Mouse (Mus musculus) frontal cortex, adult (tissue): Measurements from ENCODE around the gene Itpr3.

ENCODE experiments used
- ATAC-seq: cut with Nextera tagmentation; 2 replicates; pipeline ENCODE4 v1.9.2; 2017; ENCODE audit warnings: mild to moderate bottlenecking, moderate library complexity, mixed read lengths; ENCODE audit not compliant: low TSS enrichment

The Itpr3 gene

DNA sequence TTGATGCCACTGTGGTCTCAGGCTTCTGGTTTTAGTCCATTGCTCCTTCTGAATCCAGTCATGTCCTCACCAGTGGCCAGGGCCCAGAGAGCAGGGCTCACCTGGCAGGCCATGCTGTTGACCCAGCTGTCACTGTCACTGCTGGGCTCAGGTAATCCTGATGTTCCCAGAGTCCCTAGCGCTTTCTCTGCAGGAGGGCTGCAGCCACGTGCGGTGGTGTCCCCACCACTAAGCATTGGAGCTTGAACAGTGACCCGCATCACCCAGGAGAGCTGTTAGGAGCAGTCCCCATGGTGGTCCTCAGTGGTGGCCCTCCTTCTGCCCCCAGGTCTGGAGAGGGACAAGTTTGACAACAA, 62.4 kb downstream of the Itpr3 start:
- no peak for ATAC-seq

DNA sequence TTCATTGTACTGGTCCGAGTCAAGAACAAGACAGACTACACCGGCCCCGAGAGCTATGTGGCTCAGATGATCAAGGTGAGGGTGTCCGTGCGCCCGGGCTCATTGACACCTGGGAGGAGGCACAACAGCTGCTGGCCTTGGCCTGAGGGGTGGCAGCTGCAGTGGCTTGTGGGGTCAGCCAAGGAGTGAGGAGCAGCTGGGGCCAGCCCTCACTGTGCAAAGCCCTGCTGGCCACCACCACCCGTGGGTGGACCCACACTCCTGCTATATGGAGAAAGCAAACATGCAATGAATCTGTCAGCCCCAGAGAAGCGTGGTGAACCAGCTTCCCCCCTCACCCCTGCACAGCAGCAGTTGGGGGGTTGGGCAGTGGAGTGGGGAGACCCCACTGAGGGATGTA, 62.9 kb downstream of the Itpr3 start:
- no peak for ATAC-seq

DNA sequence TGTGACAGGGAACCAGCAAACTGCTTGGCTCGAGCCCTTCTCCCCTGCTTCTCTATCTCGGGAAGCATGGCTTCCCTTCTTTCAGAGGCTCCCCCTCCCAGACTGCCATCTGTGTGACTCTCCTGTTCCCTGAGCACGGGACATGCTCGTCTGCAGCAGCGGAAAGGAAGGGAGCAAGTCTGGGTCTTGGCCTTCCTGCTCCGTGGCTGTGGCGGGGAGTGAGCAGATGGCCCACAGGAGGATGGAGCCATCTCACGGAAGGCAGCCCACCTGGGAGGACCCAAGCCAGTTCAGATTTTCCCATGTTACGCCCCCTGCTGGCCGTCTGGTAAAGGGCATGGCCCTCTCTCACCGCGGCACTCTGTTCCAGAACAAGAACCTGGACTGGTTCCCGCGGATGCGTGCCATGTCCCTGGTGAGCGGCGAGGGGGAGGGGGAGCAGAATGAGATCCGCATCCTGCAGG, 63.5 kb downstream of the Itpr3 start:
- peak; percentile 36; the same call in 1 of the 2 replicates for ATAC-seq

DNA sequence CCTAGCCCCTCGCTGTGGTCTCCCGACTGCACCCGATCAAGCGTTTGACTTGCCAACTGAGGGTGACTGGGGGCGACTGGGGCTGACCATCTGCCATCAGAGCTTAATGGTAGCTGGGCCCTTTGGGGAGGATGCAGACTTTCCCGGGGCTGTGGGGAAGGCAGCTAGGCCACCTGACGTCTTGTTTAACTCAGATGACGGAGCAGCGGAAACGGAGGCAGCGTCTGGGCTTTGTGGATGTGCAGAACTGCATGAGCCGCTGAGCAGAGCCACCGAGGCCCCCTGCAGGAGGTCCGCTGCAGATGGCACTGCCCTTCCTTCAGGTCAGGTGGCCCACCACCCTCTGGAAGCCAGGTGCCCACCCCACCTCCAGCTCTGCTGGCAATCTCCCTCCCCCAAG, 64.2 kb downstream of the Itpr3 start:
- ATAC-seq = no peak

DNA sequence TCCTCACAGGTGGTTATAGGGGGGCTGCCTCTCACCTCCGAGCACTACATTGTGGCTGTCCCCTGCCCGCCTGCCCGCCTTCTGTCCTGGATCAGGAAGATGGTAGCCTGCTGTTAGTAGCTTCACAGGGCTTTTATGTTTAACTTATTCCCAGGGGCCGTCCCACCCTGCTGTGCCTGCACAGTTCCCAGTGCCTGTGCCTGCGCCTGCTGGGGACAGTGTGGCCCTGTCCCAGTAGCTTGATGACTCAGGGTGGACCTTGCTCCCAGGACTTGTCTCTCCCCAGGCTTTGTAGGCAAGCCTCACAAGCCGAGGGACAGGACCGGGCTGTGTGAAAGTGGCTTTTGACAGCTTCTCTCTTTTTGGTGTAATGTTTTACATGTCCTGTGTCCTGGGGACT, 64.7 kb downstream of the Itpr3 start:
- ATAC-seq = no peak

DNA sequence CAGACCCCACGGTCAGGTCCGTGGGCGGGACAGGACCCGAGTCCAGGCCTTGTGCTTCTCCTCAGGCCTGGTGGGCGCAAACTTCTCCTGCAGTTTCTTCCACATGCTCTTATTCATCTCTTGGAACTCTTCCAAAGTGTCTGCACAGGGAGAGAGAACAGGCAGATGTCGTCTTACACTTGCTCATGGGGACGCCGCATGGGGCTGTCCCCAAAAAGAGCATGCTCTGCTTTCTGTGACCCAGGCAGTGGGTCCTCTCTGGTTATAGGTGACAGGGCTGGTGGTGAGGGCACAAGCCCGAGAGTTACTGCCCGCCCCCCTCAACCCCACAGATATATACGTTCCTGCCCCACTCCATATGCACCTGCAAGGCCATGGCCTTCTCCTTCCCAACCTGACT, 65.6 kb downstream of the Itpr3 start:
- no peak for ATAC-seq

DNA sequence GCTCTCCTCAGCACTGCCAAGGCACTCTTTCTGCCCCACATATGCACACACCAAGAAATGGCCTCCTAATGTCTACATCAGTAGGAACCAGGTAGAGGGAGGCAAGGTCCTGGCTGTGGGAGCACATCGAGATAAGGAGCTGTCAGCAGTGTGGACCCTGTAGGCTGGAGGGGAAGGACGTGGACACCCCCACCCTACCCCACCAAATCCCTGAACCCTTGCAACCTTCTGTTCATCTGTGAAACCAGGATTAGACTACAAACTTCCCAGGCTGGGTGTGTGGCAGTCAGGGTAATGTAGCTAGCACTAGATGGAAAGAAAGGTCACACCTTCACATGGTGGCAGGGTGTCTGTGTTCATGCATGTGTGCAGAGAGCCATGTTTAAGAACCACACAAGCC, 66.0 kb downstream of the Itpr3 start:
- no peak for ATAC-seq

DNA sequence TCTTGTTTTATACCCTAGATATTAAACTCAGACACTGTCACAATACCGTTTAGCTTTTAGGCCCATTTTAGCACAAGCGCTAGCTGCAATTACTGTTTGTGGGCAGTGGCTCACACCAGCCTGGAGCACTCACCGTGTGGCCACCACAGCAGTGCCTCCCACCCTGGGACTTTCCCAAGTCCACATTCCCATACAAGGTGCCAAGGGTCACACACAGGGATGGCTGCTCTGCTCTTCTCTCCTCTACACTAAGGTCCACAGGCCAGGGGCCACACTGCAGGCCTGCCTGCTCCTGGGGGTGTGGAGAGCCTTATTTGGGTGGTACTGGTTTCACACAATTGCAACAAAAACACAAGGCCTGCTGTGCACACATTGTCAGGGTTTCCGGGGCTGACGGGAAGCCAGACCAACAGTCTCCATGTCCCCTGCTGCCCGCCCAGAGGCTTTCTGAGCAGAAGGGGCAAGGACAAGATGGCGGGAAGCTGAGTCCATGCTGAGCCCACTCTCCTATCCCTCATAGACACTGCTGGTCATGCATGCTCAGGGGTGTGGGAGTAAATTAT, 66.8 kb downstream of the Itpr3 start:
- ATAC-seq = no peak

DNA sequence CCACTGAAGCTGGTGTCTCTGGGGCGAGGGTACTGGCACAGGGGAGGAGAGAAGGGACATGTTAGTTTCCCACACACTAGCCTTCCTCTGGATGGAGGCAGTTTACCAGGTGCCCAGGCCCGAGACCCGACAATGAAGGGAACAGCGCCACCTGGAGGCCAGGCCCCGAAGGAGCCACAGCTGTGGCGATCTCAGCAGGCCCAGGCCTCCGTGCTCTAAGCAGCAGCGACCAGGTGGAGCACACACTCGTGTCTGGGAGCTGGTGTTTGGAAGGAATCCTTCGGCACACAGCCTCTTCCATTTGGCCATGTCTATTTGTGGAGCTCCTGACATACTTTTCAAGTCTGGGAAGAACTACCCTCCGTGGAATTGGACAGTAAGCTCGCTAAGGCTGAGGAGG, 68.1 kb downstream of the Itpr3 start:
- peak; percentile 72 for ATAC-seq

DNA sequence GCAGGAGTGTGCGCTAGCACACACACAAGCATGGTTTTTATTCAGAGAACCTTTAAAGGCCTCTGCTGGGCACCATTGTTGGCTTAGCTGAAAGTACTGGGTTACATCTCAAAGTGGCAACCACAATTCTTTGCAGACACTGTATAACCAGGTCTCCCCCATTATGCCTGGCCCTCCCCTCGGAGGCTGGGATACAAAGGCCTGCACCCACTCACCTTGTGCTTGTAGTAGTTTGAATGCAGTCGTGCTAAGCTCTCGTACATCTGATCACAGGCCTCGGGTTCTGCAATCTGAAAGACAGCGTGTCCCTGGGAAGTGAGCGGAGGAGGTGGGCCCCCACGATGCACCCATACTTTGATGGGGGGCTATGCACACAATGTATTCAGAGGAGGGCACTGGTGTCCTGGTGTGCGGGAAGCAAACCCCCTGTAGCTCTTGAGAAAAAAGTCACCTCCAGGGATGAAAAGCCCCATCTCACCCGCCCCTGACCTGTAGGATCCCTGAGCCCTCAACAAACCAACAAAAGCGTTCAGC, 68.6 kb downstream of the Itpr3 start:
- no peak for ATAC-seq

DNA sequence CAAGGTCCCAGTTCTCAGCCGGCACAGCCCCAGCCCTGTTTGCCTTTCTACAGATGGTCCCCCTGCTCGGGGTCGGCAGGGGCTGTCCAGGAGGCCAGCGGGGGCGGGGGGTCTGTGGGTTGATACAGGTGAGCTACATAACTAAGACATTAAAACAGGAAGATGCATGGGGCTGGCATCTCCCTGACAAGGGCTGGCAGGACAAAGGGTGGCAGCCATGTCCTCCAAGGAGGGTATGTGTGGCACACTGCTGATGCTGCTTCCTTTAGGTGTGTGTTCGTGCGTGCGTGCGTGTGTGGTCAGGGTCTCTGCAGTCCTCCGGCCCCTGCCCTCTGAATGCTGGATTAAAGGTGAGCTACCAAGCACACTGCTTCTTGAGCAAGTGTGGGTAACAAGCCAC, 69.9 kb downstream of the Itpr3 start:
- no peak for ATAC-seq

DNA sequence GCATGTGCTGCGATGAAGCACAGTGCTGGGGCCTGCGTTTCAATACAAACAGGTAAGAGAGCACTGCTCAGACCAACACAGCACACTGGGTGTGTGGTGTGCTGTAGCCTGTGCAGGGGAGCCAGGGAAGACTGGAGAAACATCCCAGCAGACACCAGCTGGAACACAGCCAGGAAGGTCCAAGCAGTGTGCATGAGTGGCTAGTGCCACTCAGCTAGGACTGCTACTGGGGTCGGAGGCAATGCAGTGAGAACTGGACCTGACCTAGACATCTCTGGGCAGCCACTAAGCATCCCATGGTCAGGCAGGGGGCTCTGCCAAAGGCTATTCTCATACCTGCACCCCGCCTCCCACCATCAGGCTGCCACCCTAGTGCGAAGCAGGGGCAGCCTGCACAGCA, 71.1 kb downstream of the Itpr3 start:
- no peak for ATAC-seq

DNA sequence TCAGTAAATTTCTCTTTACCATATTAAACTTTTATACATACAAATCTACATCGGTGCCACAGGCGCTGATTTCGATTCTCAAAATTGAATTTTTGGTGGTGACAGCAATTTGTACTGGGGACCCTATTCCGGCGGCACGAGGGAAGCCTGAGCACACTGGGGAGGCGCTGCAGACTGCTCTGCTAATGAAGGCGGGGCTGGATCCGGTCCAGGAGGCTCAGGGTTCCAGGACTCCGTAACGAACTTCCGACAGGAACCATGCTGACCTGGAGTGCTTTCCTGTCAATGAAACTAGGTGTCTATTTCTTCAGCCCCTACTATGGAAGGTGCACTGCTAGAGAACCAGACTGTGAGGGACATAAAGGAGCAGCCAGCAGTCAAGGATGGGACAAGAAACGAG, 72.2 kb downstream of the Itpr3 start:
- ATAC-seq = no peak

DNA sequence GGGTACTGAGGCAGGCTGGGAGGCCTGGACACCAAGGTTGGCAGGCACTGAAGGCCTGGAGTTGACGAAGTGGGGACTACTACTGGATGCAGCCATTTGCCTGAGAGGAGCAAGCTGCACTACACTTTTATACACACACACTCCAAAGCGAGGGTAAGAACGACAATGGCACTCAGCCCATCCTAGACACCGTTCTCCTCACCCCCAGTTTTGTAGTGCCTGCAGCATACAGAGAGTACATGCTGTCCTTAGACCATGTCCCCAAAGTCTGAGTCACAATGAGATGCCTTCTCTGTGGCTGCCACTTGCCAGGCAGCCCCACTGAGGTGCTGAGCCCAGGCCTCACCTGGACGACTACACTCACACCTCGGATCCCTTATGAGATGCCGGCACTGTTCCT, 72.7 kb downstream of the Itpr3 start:
- ATAC-seq = peak; percentile 2; the same call in 1 of the 2 replicates

DNA sequence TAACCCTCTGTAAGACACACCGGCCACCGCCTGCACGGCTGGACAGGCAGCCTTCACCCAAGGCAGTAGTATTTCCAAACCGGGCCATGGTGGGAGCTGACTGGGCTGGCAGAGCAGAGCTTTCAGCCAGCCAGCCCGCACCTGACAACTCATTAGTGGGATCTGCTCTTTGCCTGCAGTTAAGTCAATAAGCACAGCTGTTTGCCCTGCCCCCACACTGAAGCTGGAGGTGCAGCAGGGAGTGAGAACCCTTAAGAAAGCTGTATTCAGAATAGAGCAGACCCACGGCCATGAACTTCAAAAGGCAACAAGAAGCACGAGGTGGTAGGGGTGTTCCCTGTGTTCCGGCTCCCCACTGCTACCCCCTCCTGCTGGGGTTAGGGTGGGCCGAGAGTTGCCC, 73.1 kb downstream of the Itpr3 start:
- no peak for ATAC-seq

DNA sequence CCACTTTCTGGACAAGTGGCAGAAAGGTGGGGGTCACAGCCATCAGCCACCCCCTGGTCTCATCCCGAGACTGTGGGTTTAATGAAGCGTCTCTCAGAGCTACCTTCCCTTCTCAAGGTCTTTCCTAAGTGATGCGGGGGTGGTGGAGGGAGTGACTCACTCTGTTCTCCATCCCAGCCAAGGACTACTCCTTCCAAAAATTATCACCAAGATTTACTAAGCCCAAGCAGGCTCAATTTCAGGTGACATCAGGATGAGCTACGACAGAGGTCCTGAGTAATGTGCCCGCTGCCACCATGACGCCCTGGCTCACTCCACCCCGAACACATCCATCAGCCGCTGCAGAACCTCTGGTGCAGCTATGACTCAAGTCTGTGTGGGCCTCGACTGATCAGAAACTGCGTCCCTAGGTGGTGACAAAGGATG, 74.1 kb downstream of the Itpr3 start:
- peak; percentile 36; the same call in 1 of the 2 replicates for ATAC-seq

DNA sequence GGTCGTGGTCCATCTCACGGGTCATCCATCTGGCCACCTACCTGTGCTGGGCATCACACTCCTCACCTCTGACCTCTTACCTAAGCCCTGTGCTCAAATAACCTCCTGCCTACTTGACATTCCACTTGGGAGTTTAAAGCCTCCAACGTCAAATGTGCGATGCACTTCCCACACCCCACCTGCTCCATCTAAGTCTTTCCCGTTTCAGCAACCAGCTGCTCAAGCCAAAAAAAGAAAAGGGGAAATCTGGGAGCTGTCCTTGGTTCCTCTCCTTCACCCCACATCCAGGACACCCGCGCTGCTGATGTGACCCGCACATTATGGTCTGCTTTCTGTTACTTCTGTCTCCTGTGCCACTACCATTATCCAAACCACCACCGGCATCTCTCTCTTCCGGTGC, 75.1 kb downstream of the Itpr3 start:
- ATAC-seq = peak; percentile 2; the same call in 1 of the 2 replicates

DNA sequence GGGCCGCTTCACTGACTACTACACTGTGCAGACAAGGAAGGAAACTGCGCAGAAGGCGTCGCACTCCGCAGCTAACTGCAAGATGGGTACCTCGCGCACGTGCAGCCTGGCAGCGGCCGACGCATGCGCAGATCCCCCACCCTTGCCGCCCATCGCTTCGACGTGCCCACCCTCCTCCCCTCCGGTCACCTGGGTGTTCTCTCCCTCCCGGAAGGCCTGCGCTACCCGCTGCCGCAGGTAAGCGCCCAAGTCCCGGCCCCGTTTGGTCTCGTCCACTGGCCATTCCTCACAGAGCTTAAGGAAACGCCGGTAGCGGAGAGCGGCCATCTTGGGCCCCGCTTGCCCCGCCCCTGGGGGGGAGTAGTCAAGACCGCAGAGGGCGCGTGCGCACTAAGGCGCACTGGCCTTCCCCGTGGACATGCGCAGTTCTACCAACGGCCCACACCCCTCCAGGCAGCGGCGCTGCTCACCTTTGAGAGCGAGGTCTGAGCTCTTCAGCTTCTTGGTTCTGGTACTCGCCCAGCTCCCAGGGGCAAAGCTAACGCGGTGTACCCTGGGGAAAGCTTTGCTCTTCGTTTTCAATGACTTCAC, 76.5 kb downstream of the Itpr3 start, which contains the start of gene Uqcc2:
Gene Uqcc2, minus strand, starts transcription at position 366 of the 591 bp plus-strand sequence.
- peak; percentile 72 for ATAC-seq

DNA sequence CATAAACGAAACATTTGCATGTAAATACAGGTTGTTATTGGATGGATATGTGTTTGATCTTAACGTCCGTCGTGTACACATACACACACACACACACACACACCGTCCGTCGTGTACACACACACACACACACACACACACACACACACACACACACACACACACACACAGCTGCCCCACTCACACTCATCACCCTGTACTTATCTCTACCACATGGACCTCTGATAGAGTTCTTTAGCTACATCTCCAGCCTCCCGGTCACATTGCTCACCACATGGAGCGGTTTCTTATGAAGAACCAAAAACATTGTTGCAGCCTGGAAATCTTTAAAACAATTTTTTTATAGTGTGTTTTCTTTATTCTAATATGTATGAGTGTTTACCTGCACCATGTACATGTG, 77.1 kb downstream of the Itpr3 start:
- ATAC-seq = no peak

DNA sequence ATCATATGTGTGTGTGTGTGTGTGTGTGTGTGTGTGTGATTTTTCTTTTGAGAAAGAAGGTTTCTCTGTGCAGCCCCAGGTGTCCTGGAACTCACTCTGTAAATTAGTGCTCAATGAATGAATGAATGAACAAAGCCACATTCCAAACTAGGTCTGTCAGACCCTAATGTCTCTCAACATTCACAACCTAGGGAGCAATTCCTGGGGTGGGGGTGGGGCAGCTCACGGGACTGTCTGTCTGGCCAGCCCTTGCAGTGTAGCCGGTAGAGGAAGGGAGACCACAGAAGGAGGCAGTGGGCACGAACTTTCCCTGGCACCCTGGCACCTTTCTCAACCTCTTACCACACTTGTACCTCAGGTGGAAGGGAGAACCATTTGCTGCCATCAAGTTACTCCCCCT, 77.6 kb downstream of the Itpr3 start:
- ATAC-seq = no peak

DNA sequence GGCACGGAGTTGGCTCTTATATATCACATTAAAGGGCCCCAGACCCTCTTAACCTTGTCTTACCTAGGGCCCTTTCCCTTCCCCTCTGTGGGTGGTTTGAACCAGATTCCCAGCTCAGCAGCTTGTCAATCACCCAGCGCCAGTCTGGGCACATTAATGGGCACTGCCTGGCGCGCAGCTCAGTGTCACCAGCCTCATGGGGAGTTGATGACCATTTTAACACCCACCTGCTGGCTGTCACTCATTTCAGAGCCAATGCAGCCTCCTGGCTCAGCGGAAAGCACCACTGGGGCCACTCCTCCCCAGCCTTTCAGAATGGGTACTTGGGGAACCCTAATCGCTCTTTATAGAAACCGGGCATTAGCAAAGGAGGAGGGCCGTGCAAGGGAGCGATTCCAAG, 81.3 kb downstream of the Itpr3 start:
- ATAC-seq = no peak

DNA sequence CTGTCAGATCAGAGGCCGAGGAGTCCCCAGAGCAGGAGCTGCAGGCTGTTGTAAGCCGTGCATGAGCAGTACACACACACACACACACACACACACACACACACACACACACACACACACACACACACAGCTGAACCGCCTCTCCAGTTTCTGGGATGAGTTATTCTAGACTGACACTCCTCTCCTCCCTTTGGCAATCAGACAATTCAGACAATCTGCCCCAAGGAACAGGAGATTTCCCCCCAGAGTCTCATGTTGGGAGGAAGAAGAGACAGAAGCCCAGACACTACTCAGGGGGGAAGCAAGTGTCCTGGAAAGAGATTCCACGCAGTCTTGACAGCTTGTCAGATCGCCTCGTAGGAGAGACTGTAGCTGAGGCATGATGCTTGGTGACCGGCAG, 82.2 kb downstream of the Itpr3 start:
- no peak for ATAC-seq

DNA sequence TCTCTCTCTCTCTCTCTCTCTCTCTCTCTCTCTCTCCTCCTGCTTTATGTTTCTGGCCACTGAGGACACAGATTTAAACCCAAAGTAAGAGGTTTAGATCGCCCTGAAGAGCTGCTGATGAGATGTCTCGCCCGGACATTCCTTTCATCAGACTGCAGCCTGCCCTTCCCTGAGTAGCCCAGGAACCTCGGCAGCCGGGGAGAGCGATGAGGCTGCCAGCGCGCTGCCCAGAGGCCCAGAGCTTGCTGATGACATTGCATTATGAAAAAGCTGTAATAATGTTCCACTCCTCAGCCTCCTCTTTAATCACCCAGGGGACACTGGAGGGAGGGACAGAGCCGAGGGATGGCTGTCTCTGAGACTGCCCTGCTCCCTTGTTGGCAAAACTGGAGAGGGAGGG, 83.2 kb downstream of the Itpr3 start:
- ATAC-seq = no peak

DNA sequence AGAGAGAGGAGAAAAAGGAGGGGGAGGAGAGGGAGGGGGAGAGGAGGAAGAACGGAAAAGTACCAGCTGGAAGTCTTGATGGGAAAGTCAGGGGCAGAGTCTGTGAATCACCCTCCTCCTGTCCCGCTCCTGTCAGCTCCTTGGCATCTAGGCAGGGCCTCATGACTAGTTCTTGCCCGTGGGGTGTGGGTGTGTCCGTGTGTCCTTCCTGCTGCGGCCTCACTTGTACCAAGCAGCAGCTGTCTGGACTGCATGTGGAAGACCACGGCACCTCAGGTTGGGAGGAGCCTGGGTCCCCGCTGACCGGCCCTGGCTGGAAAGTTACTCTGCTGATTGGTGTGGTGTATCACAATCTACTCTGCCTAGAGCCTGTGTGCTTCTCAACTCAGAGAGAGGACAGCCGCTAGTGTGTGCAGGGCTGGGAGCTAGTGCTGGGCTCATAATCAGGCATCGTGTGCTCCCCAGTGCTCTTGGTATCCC, 84.9 kb downstream of the Itpr3 start:
- ATAC-seq = peak; percentile 66; the same call in 1 of the 2 replicates
